Mouse (Mus musculus): Measurements from ENCODE around the gene Hnrnpa2b1. TPM values are rescaled to one million over a fixed set of nuclear protein-coding genes. Genes with fewer than 3 reads are reported as not detected.
A peak's percentile ranks its signal among the peaks of the same experiment; 100 is the strongest.

Gene Hnrnpa2b1
- polyA plus RNA-seq (2015; fragmentation: Nextera tagmentation; extraction: Ambion mirVana): 712 and 778 TPM in 2 replicates

DNA sequence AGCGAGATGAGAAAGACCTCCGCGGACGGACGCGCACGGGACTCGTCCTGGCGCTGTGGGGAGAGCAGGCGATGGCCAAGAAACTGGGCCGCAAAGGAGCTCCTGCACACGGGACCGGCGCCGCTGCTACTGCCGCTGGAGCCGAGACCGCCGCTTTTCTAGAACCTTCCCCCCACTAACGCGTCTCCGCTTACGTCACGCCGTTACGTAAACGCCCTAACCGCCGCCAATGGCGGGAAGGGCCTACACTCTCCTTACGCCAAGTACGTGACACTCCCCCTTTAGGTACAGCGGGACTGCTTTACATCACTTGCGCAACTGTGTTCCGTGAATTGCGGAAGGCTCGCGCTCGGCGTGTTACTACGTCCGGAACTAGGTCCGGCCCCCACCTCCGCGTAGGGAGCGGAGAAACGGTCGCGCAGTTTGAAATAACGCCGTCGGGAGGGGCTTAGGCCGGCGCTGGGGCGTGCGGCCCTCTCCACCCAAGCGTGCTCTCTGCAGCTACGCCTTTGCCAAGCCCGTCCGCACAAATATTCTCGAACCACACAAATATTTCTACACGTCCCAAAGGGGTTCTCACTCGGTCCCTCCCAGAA is at the start of gene Hnrnpa2b1:
Gene Hnrnpa2b1, minus strand, starts transcription at position 180 of the 596 bp plus-strand sequence.
- peak; percentile 87 for ATAC-seq (ENCODE audit: low read depth)
- under 1% methylated on average over 63 of the region's 63 CpGs for WGBS (ENCODE audit: insufficient replicate concordance)

DNA sequence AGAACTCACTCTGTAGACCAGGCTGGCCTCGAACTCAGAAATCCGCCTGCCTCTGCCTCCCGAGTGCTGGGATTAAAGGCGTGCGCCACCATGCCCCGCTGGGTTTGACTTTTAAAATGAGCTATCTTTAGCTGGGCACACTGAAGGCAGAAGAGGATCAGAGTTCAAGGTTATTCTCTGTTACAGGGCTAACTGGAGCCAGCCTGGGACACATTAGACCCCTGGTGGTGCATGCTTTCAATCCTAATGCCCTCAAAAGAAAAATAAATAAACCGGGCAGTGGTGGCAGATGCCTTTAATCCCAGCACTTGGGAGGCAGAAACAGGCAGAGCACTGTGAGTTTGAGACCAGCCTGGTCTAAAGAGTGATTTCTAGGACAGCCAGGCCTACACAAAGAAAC is 45.2 kb upstream of the Hnrnpa2b1 start:
- H3K9me3 ChIP-seq (replicated peaks; ENCODE audit: control insufficient read depth, low read length): no peaks in the 10 kb centered on the region
- no peak overlapping the region for H3K4me3 ChIP-seq (ENCODE audit: low read depth, low read length)
- H3K36me3 ChIP-seq (ENCODE audit: control insufficient read depth, insufficient read depth): no peaks in the 10 kb centered on the region
- no peaks in the 10 kb centered on the region for H3K27me3 ChIP-seq (ENCODE audit: control insufficient read depth, insufficient read depth, low read depth, low read length)
- H3K9ac ChIP-seq (ENCODE audit: low read depth, low read length): no peak overlapping the region
- ATAC-seq (ENCODE audit: low read depth): no peak
- no peak overlapping the region for H3K4me2 ChIP-seq (ENCODE audit: low read depth, low read length)
- H3K27ac ChIP-seq (ENCODE audit: low read length): no peak overlapping the region
- WGBS (ENCODE audit: insufficient replicate concordance): 68% methylated on average over 7 of the region's 7 CpGs
- no peaks in the 10 kb centered on the region for H3K4me1 ChIP-seq (ENCODE audit: control insufficient read depth, low read depth, low read length)

More for the DNA sequence above, at the start of gene Hnrnpa2b1:
- Histone ChIP-seq H3K9me3 (replicated peaks; ENCODE audit: control insufficient read depth, low read length) (no peaks in the 10 kb centered on the region), H3K27me3 (ENCODE audit: control insufficient read depth, insufficient read depth, low read depth, low read length) (no peaks in the 10 kb centered on the region), H3K4me2 (ENCODE audit: low read depth, low read length) (peak within 1 kb of the TSS; percentile 56), H3K4me1 (ENCODE audit: control insufficient read depth, low read depth, low read length) (peaks cover 31% of the 10 kb centered on the region), H3K4me3 (ENCODE audit: low read depth, low read length) (peak within 1 kb of the TSS; percentile 94), H3K9ac (ENCODE audit: low read depth, low read length) (peak within 1 kb of the TSS; percentile 98), H3K27ac (ENCODE audit: low read length) (peak within 1 kb of the TSS; percentile 98), H3K36me3 (ENCODE audit: control insufficient read depth, insufficient read depth) (peaks cover 36% of the 10 kb centered on the region)

DNA sequence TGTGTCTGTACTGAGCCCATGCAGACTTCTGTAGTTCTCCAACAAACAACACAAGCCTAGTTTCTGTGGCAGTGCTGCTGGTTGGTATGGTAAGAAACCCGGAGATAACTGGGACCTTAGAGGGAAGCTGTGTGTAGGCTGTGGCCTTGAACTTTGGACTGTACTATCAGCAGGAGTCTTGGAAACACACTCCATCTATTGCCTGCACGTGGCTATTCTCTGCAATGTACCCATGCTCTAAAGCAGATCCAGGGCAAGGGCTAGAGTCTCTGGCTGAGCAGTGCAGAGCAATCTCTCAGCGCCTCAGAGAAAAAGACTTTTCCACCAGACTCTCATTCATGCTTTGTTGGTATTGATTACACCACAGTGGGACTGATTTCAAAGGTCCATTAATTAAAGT is 44.1 kb upstream of the Hnrnpa2b1 start:
- Histone ChIP-seq H3K4me1 (ENCODE audit: control insufficient read depth, low read depth, low read length) (no peaks in the 10 kb centered on the region), H3K4me3 (ENCODE audit: low read depth, low read length) (no peak overlapping the region), H3K4me2 (ENCODE audit: low read depth, low read length) (no peak overlapping the region), H3K27me3 (ENCODE audit: control insufficient read depth, insufficient read depth, low read depth, low read length) (no peaks in the 10 kb centered on the region), H3K27ac (ENCODE audit: low read length) (no peak overlapping the region), H3K9ac (ENCODE audit: low read depth, low read length) (no peak overlapping the region), H3K9me3 (replicated peaks; ENCODE audit: control insufficient read depth, low read length) (no peaks in the 10 kb centered on the region), H3K36me3 (ENCODE audit: control insufficient read depth, insufficient read depth) (no peaks in the 10 kb centered on the region)
- ATAC-seq (ENCODE audit: low read depth): no peak
- WGBS (ENCODE audit: insufficient replicate concordance): 60% methylated on average over 3 of the region's 3 CpGs

DNA sequence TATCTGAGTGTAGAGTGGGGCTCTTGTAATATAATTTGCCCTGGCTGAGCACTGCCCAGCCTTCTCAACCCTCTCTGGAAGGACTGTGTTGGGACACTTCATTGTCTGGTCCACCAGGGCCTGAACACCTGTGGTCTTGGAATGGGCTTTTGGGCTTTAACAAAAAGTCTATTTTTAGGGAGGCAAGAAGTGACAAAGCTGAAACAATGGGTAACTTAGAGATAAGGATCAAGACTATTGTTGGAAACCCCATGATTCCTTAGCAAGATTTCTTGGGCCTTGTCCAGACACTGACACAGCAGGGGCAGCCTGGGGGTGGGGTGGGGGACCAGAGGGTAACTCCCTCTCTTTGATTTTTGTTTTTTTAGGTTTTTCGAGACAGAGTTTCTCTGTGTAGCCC is 41.3 kb upstream of the Hnrnpa2b1 start:
- Histone ChIP-seq H3K27ac (ENCODE audit: low read length) (no peak overlapping the region), H3K36me3 (ENCODE audit: control insufficient read depth, insufficient read depth) (no peaks in the 10 kb centered on the region), H3K4me2 (ENCODE audit: low read depth, low read length) (no peak overlapping the region), H3K4me3 (ENCODE audit: low read depth, low read length) (no peak overlapping the region), H3K9me3 (replicated peaks; ENCODE audit: control insufficient read depth, low read length) (no peaks in the 10 kb centered on the region), H3K9ac (ENCODE audit: low read depth, low read length) (no peak overlapping the region), H3K27me3 (ENCODE audit: control insufficient read depth, insufficient read depth, low read depth, low read length) (no peaks in the 10 kb centered on the region), H3K4me1 (ENCODE audit: control insufficient read depth, low read depth, low read length) (no peaks in the 10 kb centered on the region)
- 42% methylated on average over 1 of the region's 1 CpGs for WGBS (ENCODE audit: insufficient replicate concordance)
- no peak for ATAC-seq (ENCODE audit: low read depth)

DNA sequence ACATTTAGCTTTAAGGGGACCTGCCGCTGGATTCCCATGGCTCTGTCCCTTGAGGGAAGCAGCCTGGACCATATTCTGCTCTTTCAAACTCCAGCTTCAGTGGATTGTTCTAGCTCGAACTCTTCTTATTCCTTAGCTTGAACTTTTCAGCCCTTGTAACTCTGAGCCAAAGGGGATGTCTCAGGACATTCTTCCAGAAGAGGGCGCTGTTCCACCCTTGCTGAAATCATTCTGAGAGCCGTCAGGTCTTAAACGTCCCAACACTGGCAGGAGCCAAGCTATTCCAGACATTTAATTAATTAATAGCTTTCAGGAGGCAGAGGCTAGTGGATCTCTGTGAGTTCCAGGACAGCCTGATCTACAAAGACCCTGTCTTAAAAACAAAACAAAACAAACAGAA is 40.4 kb upstream of the Hnrnpa2b1 start:
- no peaks in the 10 kb centered on the region for H3K27me3 ChIP-seq (ENCODE audit: control insufficient read depth, insufficient read depth, low read depth, low read length)
- ATAC-seq (ENCODE audit: low read depth): no peak
- no peaks in the 10 kb centered on the region for H3K4me1 ChIP-seq (ENCODE audit: control insufficient read depth, low read depth, low read length)
- H3K9ac ChIP-seq (ENCODE audit: low read depth, low read length): no peak overlapping the region
- H3K36me3 ChIP-seq (ENCODE audit: control insufficient read depth, insufficient read depth): no peaks in the 10 kb centered on the region
- no peak overlapping the region for H3K4me3 ChIP-seq (ENCODE audit: low read depth, low read length)
- H3K9me3 ChIP-seq (replicated peaks; ENCODE audit: control insufficient read depth, low read length): no peaks in the 10 kb centered on the region
- 14% methylated on average over 5 of the region's 5 CpGs for WGBS (ENCODE audit: insufficient replicate concordance)
- H3K27ac ChIP-seq (ENCODE audit: low read length): no peak overlapping the region
- no peak overlapping the region for H3K4me2 ChIP-seq (ENCODE audit: low read depth, low read length)

DNA sequence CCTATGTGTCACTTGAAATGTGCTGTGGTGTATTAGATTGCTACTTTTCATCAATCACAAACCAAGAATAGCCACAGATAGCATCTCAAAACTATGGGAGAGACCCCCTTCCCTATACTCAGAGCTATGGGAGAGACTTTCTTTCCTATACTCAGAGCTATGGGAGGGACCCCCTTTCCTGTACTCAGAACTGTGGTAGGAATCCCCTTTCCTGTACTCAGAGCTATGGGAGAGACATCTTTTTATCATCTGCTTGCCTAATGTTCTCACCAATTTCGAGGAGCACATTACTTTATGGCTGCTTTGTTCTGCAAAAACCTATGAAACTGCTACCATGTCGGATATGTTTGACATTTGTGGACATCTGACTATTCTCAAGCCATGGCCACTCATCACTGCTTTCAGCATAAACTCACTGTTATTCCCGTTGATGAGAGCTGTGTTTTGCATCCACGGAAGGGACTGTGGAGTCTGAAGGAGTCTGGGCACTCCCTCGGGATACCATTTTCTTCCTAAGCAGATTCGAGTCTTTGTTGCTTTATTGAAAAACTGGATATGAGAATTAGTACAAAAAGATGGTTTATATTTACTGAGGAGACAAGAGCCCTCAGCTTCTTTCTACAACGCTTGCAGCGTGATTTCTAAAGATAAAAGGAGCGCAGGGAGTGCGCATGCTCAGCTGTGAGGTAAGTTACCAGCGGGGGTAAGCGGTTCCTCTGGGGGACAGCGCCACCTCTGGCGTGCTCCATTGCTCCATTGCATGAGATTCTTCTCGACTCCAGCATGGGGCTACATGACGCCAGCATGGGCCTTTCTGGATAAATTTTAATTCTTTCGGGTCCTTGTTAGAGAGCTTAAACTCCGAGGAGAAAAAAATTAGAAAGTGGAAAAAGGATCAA is 39.3 kb upstream of the Hnrnpa2b1 start:
- Histone ChIP-seq H3K27ac (ENCODE audit: low read length) (no peak overlapping the region), H3K9me3 (replicated peaks; ENCODE audit: control insufficient read depth, low read length) (no peaks in the 10 kb centered on the region), H3K27me3 (ENCODE audit: control insufficient read depth, insufficient read depth, low read depth, low read length) (no peaks in the 10 kb centered on the region), H3K4me2 (ENCODE audit: low read depth, low read length) (peak overlapping the region; percentile 22), H3K9ac (ENCODE audit: low read depth, low read length) (no peak overlapping the region), H3K36me3 (ENCODE audit: control insufficient read depth, insufficient read depth) (no peaks in the 10 kb centered on the region), H3K4me1 (ENCODE audit: control insufficient read depth, low read depth, low read length) (no peaks in the 10 kb centered on the region), H3K4me3 (ENCODE audit: low read depth, low read length) (no peak overlapping the region)
- ATAC-seq (ENCODE audit: low read depth): peak; percentile 43; the same call in 1 of the 2 replicates
- 18% methylated on average over 18 of the region's 18 CpGs for WGBS (ENCODE audit: insufficient replicate concordance)

DNA sequence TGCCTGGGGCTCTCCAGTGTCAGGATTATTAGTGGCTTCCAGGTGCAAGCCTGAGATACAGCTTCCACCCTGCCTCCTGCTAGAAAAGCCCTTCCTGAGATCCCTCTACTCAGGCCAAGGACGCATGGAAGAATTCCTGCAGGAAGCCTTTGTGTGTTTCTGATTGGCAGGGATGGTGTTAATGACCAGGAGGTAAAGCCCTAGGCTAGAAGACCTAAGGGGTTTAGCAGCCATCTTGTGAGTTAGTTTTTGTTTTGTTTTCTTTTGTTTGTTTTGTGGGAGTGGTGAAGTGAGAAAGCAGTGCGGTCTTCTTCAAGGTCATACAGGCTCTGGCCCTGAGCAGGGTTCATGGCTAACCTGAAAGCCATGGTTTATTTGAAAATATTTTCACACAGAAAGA is 37.9 kb upstream of the Hnrnpa2b1 start:
- Histone ChIP-seq H3K4me2 (ENCODE audit: low read depth, low read length) (no peak overlapping the region), H3K36me3 (ENCODE audit: control insufficient read depth, insufficient read depth) (no peaks in the 10 kb centered on the region), H3K9me3 (replicated peaks; ENCODE audit: control insufficient read depth, low read length) (no peaks in the 10 kb centered on the region), H3K4me1 (ENCODE audit: control insufficient read depth, low read depth, low read length) (no peaks in the 10 kb centered on the region), H3K27me3 (ENCODE audit: control insufficient read depth, insufficient read depth, low read depth, low read length) (no peaks in the 10 kb centered on the region), H3K9ac (ENCODE audit: low read depth, low read length) (no peak overlapping the region), H3K4me3 (ENCODE audit: low read depth, low read length) (no peak overlapping the region), H3K27ac (ENCODE audit: low read length) (no peak overlapping the region)
- 55% methylated on average over 2 of the region's 2 CpGs for WGBS (ENCODE audit: insufficient replicate concordance)
- ATAC-seq (ENCODE audit: low read depth): no peak

DNA sequence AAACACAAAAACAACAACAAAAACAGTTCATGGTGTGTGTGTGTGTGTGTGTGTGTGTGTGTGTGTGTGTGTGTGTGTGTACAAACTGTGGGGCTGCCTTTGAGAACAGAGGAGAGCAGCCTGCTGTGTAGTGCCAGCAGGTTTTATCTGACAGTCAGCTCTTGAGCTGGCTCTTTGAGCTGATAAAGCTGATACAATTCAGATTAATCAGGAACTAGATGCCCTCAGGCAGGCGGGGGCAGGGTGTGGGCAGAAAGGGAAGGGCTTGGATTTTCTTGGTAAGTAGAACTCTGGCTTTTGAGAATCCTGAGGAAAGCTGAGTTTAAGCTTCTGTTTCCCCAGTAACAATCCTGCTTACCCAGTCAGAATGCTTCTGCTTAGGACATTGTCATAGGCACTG is 36.0 kb upstream of the Hnrnpa2b1 start:
- Histone ChIP-seq H3K27ac (ENCODE audit: low read length) (no peak overlapping the region), H3K36me3 (ENCODE audit: control insufficient read depth, insufficient read depth) (no peaks in the 10 kb centered on the region), H3K4me1 (ENCODE audit: control insufficient read depth, low read depth, low read length) (no peaks in the 10 kb centered on the region), H3K4me2 (ENCODE audit: low read depth, low read length) (no peak overlapping the region), H3K9ac (ENCODE audit: low read depth, low read length) (no peak overlapping the region), H3K27me3 (ENCODE audit: control insufficient read depth, insufficient read depth, low read depth, low read length) (no peaks in the 10 kb centered on the region), H3K4me3 (ENCODE audit: low read depth, low read length) (no peak overlapping the region), H3K9me3 (replicated peaks; ENCODE audit: control insufficient read depth, low read length) (0 out of 2 replicates have a peak, but pooled peaks cover 3% of the 10 kb centered on the region)
- WGBS (ENCODE audit: insufficient replicate concordance): 32% methylated on average over 1 of the region's 1 CpGs
- no peak for ATAC-seq (ENCODE audit: low read depth)
